Mouse (Mus musculus): ENCODE results near the gene Gm21870.
"Not testable (repeated sequence)": the region's sequence is repeated elsewhere in the genome, so short reads cannot be mapped to it uniquely, and the experiment has no call there.

The Gm21870 gene

GRCm38 (mm10) chrX:33986716-33987115 lies at the start of gene Gm21870:
Gene Gm21870 (minus strand): TSS chrX:33986816.
- DNase-seq (ENCODE audit: low spot score in 2 of 2): not testable (repeated sequence)

DNA sequence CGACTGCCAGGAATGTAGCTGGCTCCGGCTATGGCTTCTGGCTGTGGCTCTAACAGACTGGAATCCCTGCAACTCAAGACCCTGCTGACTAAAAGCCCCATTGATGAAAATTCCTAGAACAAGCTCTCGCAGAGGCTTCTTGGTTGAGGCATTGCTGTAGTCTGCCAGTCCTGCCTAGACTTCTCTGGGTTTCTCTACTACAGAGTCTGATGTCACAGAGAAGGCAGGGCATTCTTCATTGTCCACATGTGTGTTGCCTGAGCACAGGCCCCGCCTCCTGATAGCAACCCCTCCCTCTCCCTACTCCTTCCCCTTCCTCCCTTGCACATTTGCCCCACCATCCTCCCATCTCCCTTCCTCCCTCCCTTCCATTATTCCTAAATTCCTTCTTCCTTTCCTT lies 30.2 kb downstream of the Gm21870 start, which contains the start of gene Btbd35f6:
Btbd35f6 (minus strand) TSS at position 101 of the 400 bp plus-strand sequence.
- DNase-seq (ENCODE audit: low spot score in 2 of 2): not testable (repeated sequence)
